Mouse (Mus musculus) liver, postnatal 0 days (tissue): ENCODE results near the gene Pla2g4b.

Experiments
- CTCF ChIP-seq: sonication (generic); IDR thresholded peaks from 2 replicates; pipeline ENCODE4 v1.5.1; 2016; ENCODE audit warnings: antibody characterized with exemption, low read depth
- EP300 ChIP-seq: IDR thresholded peaks from 2 replicates; pipeline ENCODE4 v1.6.1; 2016; ENCODE audit warnings: antibody characterized with exemption, low read depth, mild to moderate bottlenecking

GRCm38 (mm10) chr2:120037744-120038143 lies 4.5 kb downstream of the Pla2g4b start:
- no peak for TF ChIP-seq CTCF
- no peak for TF ChIP-seq EP300
